Mouse (Mus musculus) cerebellum, adult 9-10 months (tissue): Measurements from ENCODE around the gene Klhl25.
"Not testable (repeated sequence)": the region's sequence is repeated elsewhere in the genome, so short reads cannot be mapped to it uniquely, and the experiment has no call there.

Source experiments
- DNase-seq: peaks from one replicate; pipeline ENCODE4 v3.0.0; 2022

Klhl25 gene

GRCm38 (mm10) chr7:75846942-75847341 is 1.2 kb upstream of the Klhl25 start:
- DNase-seq, result no peak

GRCm38 (mm10) chr7:75847489-75847888 is 621 bp upstream of the Klhl25 start:
- no peak for DNase-seq

- no peak for DNase-seq
Observed at GRCm38 (mm10) chr7:75848776-75849670, 913 bp downstream of the Klhl25 start.

- DNase-seq, result not testable (repeated sequence)
Observed at GRCm38 (mm10) chr7:75850396-75850795, 2.3 kb downstream of the Klhl25 start.

- DNase-seq, result no peak
Observed at GRCm38 (mm10) chr7:75851290-75851689, 3.2 kb downstream of the Klhl25 start.

- DNase-seq, result peak; percentile 52
Observed at GRCm38 (mm10) chr7:75852363-75852762, 4.3 kb downstream of the Klhl25 start.

- DNase-seq, result no peak
Observed at GRCm38 (mm10) chr7:75853171-75853830, 5.2 kb downstream of the Klhl25 start.

GRCm38 (mm10) chr7:75854231-75854925 is 6.3 kb downstream of the Klhl25 start:
- DNase-seq, result peak; percentile 74

GRCm38 (mm10) chr7:75855028-75855427 is 6.9 kb downstream of the Klhl25 start:
- no peak for DNase-seq

GRCm38 (mm10) chr7:75856259-75856658 is 8.1 kb downstream of the Klhl25 start:
- DNase-seq, result no peak

- DNase-seq, result peak; percentile 74
Observed at GRCm38 (mm10) chr7:75859771-75860196, 11.7 kb downstream of the Klhl25 start.

- DNase-seq, result peak; percentile 54
Observed at GRCm38 (mm10) chr7:75861638-75862426, 13.7 kb downstream of the Klhl25 start.

- not testable (repeated sequence) for DNase-seq
Observed at GRCm38 (mm10) chr7:75862427-75862781, 14.3 kb downstream of the Klhl25 start.

GRCm38 (mm10) chr7:75863248-75863911 is 15.3 kb downstream of the Klhl25 start:
- not testable (repeated sequence) for DNase-seq

- DNase-seq, result no peak
Observed at GRCm38 (mm10) chr7:75865026-75865425, 16.9 kb downstream of the Klhl25 start.

- no peak for DNase-seq
Observed at GRCm38 (mm10) chr7:75866557-75866956, 18.4 kb downstream of the Klhl25 start.

GRCm38 (mm10) chr7:75868687-75869086 is 20.6 kb downstream of the Klhl25 start:
- no peak for DNase-seq

- DNase-seq, result no peak
Observed at GRCm38 (mm10) chr7:75870551-75870950, 22.4 kb downstream of the Klhl25 start.

- no peak for DNase-seq
Observed at GRCm38 (mm10) chr7:75872255-75872654, 24.1 kb downstream of the Klhl25 start.

- DNase-seq, result no peak
Observed at GRCm38 (mm10) chr7:75872697-75873096, 24.6 kb downstream of the Klhl25 start.

GRCm38 (mm10) chr7:75873216-75873615 is 25.1 kb downstream of the Klhl25 start:
- no peak for DNase-seq

- DNase-seq, result no peak
Observed at GRCm38 (mm10) chr7:75873746-75874145, 25.6 kb downstream of the Klhl25 start.
